Mouse (Mus musculus): ENCODE data around the gene Ndufv2. TPM values are rescaled to one million over a fixed set of nuclear protein-coding genes. Genes with fewer than 3 reads are reported as not detected.

Ndufv2 gene
- total RNA-seq, 1 experiment, result 115 TPM

- Histone ChIP-seq H3K4me3 (ENCODE audit: insufficient read depth in 1 of 2, low read depth in 1 of 2, low read length in 2 of 2, poor library complexity in 1 of 2, severe bottlenecking in 1 of 2) (no peak overlapping the region), H3K9me3 (ENCODE audit: control insufficient read depth, insufficient read depth, low read depth, low read length) (no peaks in the 10 kb centered on the region), H3K4me1 (ENCODE audit: control insufficient read depth in 2 of 2, insufficient read depth in 2 of 2, low read length in 2 of 2, poor library complexity in 1 of 2) (no peaks in the 10 kb centered on the region; a peak in 1 of 4 replicates), H3K36me3 (ENCODE audit: control insufficient read depth, insufficient read depth, low read length, poor library complexity, severe bottlenecking) (no peaks in the 10 kb centered on the region; the same call in none of the 2 replicates), H3K27ac (ENCODE audit: insufficient read depth, low read depth, low read length, poor library complexity, severe bottlenecking) (no peak overlapping the region), H3K9ac (ENCODE audit: insufficient read depth, low read depth, low read length, poor library complexity, severe bottlenecking) (no peak overlapping the region)
- in situ Hi-C loops (cut with MboI; ENCODE audit: low sequenced_read_pairs in 2 of 2, unreplicated experiment in 2 of 2), result no loop called here
- DNase-seq (ENCODE audit: low read depth, low spot score), result no peak
- TF ChIP-seq ZNF384 (IDR thresholded peaks at IDR 0.05; ENCODE audit: low read depth, low read length) (no peak), MAFK (IDR thresholded peaks at IDR 0.05; ENCODE audit: insufficient read depth, low read depth, low read length) (peak; percentile 66)
Observed at GRCm38 (mm10) chr17:66085038-66085437, 16.3 kb downstream of the Ndufv2 start.

GRCm38 (mm10) chr17:66084486-66084885, 16.9 kb downstream of the Ndufv2 start:
- DNase-seq (ENCODE audit: low read depth, low spot score), result no peak
- no peak for TF ChIP-seq HCFC1 (IDR thresholded peaks at IDR 0.05; ENCODE audit: borderline replicate concordance, insufficient read depth, low read length)
- TF ChIP-seq ZNF384 (IDR thresholded peaks at IDR 0.05; ENCODE audit: low read depth, low read length), result peak; percentile 82
- Histone ChIP-seq H3K36me3 (ENCODE audit: control insufficient read depth, insufficient read depth, low read length, poor library complexity, severe bottlenecking) (no peaks in the 10 kb centered on the region; the same call in none of the 2 replicates), H3K9ac (ENCODE audit: insufficient read depth, low read depth, low read length, poor library complexity, severe bottlenecking) (no peak overlapping the region), H3K4me3 (ENCODE audit: insufficient read depth in 1 of 2, low read depth in 1 of 2, low read length in 2 of 2, poor library complexity in 1 of 2, severe bottlenecking in 1 of 2) (no peak overlapping the region), H3K27ac (ENCODE audit: insufficient read depth, low read depth, low read length, poor library complexity, severe bottlenecking) (no peak overlapping the region), H3K9me3 (ENCODE audit: control insufficient read depth, insufficient read depth, low read depth, low read length) (no peaks in the 10 kb centered on the region), H3K4me1 (ENCODE audit: control insufficient read depth in 2 of 2, insufficient read depth in 2 of 2, low read length in 2 of 2, poor library complexity in 1 of 2) (no peaks in the 10 kb centered on the region; a peak in 1 of 4 replicates)
- in situ Hi-C loops (cut with MboI; ENCODE audit: low sequenced_read_pairs in 2 of 2, unreplicated experiment in 2 of 2), result no loop called here

GRCm38 (mm10) chr17:66077437-66077850, 23.9 kb downstream of the Ndufv2 start:
- Histone ChIP-seq H3K9me3 (ENCODE audit: control insufficient read depth, insufficient read depth, low read depth, low read length) (no peaks in the 10 kb centered on the region), H3K9ac (ENCODE audit: insufficient read depth, low read depth, low read length, poor library complexity, severe bottlenecking) (peak overlapping the region; percentile 90), H3K36me3 (ENCODE audit: control insufficient read depth, insufficient read depth, low read length, poor library complexity, severe bottlenecking) (no peaks in the 10 kb centered on the region; the same call in 1 of the 2 replicates), H3K4me3 (ENCODE audit: insufficient read depth in 1 of 2, low read depth in 1 of 2, low read length in 2 of 2, poor library complexity in 1 of 2, severe bottlenecking in 1 of 2) (peak overlapping the region; percentile 89 to 97), H3K27ac (ENCODE audit: insufficient read depth, low read depth, low read length, poor library complexity, severe bottlenecking) (peak overlapping the region; percentile 73), H3K4me1 (ENCODE audit: control insufficient read depth in 2 of 2, insufficient read depth in 2 of 2, low read length in 2 of 2, poor library complexity in 1 of 2) (peaks cover 0 to 4% of the 10 kb centered on the region in 2 experiments; a peak in 2 of 4 replicates)
- TF ChIP-seq ZNF384 (IDR thresholded peaks at IDR 0.05; ENCODE audit: low read depth, low read length) (no peak), CHD2 (IDR thresholded peaks at IDR 0.05; ENCODE audit: low read depth, low read length) (no peak), MAFK (IDR thresholded peaks at IDR 0.05; ENCODE audit: insufficient read depth, low read depth, low read length) (no peak), ZC3H11A (IDR thresholded peaks at IDR 0.05; ENCODE audit: borderline replicate concordance, low read depth, low read length) (no peak), HCFC1 (IDR thresholded peaks at IDR 0.05; ENCODE audit: borderline replicate concordance, insufficient read depth, low read length) (no peak)
- in situ Hi-C loops (cut with MboI; ENCODE audit: low sequenced_read_pairs in 2 of 2, unreplicated experiment in 2 of 2), result no loop called here
- DNase-seq (ENCODE audit: low read depth, low spot score), result no peak

GRCm38 (mm10) chr17:66076934-66077333, 24.4 kb downstream of the Ndufv2 start, which contains the start of gene Ankrd12:
TSS of gene Ankrd12 (minus strand) at chr17:66077089.
- TF ChIP-seq HCFC1 (IDR thresholded peaks at IDR 0.05; ENCODE audit: borderline replicate concordance, insufficient read depth, low read length) (0 out of 2 replicates have a peak, but pooled peaks have one; percentile 27), ZC3H11A (IDR thresholded peaks at IDR 0.05; ENCODE audit: borderline replicate concordance, low read depth, low read length) (no peak), CHD2 (IDR thresholded peaks at IDR 0.05; ENCODE audit: low read depth, low read length) (no peak), ZNF384 (IDR thresholded peaks at IDR 0.05; ENCODE audit: low read depth, low read length) (no peak), MAFK (IDR thresholded peaks at IDR 0.05; ENCODE audit: insufficient read depth, low read depth, low read length) (no peak)
- DNase-seq (ENCODE audit: low read depth, low spot score), result peak; percentile 86
- H3K9ac ChIP-seq (ENCODE audit: insufficient read depth, low read depth, low read length, poor library complexity, severe bottlenecking), result peak within 1 kb of the TSS; percentile 90
- no peaks in the 10 kb centered on the region for H3K9me3 ChIP-seq (ENCODE audit: control insufficient read depth, insufficient read depth, low read depth, low read length)
- peak within 1 kb of the TSS; percentile 73 for H3K27ac ChIP-seq (ENCODE audit: insufficient read depth, low read depth, low read length, poor library complexity, severe bottlenecking)
- no peaks in the 10 kb centered on the region; the same call in 1 of the 2 replicates for H3K36me3 ChIP-seq (ENCODE audit: control insufficient read depth, insufficient read depth, low read length, poor library complexity, severe bottlenecking)
- in situ Hi-C loops (cut with MboI; ENCODE audit: low sequenced_read_pairs in 2 of 2, unreplicated experiment in 2 of 2), result no loop called here
- H3K4me3 ChIP-seq (ENCODE audit: insufficient read depth in 1 of 2, low read depth in 1 of 2, low read length in 2 of 2, poor library complexity in 1 of 2, severe bottlenecking in 1 of 2), result peak within 1 kb of the TSS; percentile 89 to 97
- peaks cover 0 to 4% of the 10 kb centered on the region in 2 experiments; a peak in 2 of 4 replicates for H3K4me1 ChIP-seq (ENCODE audit: control insufficient read depth in 2 of 2, insufficient read depth in 2 of 2, low read length in 2 of 2, poor library complexity in 1 of 2)
